Mouse (Mus musculus) megakaryocyte, embryonic 14.5 days (primary cell): Measurements from ENCODE around the gene Gpc5. TPM values are rescaled to one million over a fixed set of nuclear protein-coding genes. Genes with fewer than 3 reads are reported as not detected.

ENCODE experiments used
- H3K27me3 ChIP-seq: replicated peaks from 2 replicates; pipeline ENCODE3; 2012; ENCODE audit warnings: inconsistent platforms
- H3K36me3 ChIP-seq: replicated peaks from 2 replicates; pipeline ENCODE3; 2012; ENCODE audit warnings: low read length, inconsistent platforms, mixed read lengths
- H3K4me1 ChIP-seq: 2 replicates; pipeline ENCODE4 v1.6.1; 2012; ENCODE audit warnings: inconsistent platforms
- H3K4me3 ChIP-seq: replicated peaks from 2 replicates; pipeline ENCODE3; 2012; ENCODE audit warnings: moderate library complexity, mild to moderate bottlenecking, inconsistent platforms
- H3K9me3 ChIP-seq: 2 replicates; pipeline ENCODE4 v1.6.1; 2012; ENCODE audit warnings: inconsistent platforms
- FLI1 ChIP-seq: IDR thresholded peaks from 2 replicates; pipeline ENCODE4 v1.6.1; 2012; ENCODE audit warnings: low read length, inconsistent platforms, mixed read lengths
- GATA1 ChIP-seq: IDR thresholded peaks from 3 replicates; pipeline ENCODE4 v1.6.1; 2012; ENCODE audit warnings: mixed read lengths, low read length, inconsistent platforms, borderline replicate concordance
- polyA plus RNA-seq: library from polyadenylated mRNA; stranded (reverse); fragments of >175 nt; gene quantifications from 2 replicates; pipeline ENCODE4 v1.2.3, GENCODE M21; 2012; ENCODE audit warnings: low replicate concordance; ENCODE audit not compliant: insufficient read depth

Gene Gpc5
- polyA plus RNA-seq, 1 experiment = not detected

DNA sequence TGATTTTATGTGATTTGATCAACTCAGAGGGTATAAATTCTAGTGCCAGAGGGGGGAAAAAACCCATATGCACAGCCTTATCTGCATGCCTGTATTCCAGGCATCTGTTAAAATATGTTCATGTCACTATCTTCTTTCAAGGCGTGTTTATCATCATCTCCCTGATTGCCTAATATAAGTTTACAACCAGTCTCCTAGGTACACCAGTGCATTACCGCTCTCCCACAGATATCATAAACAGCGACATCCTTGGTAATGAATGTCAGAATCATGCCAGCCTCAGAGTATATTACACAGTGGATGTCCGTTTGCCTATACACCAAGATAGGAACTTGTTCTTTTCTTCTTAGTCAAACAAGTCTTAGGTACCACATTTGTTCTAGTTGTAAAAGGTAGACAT lies 1095.0 kb downstream of the Gpc5 start:
- Histone ChIP-seq H3K27me3 (no peaks in the 10 kb centered on the region), H3K4me1 (no peaks in the 10 kb centered on the region), H3K36me3 (no peaks in the 10 kb centered on the region), H3K9me3 (no peaks in the 10 kb centered on the region), H3K4me3 (no peak overlapping the region)
- no peak for TF ChIP-seq GATA1

DNA sequence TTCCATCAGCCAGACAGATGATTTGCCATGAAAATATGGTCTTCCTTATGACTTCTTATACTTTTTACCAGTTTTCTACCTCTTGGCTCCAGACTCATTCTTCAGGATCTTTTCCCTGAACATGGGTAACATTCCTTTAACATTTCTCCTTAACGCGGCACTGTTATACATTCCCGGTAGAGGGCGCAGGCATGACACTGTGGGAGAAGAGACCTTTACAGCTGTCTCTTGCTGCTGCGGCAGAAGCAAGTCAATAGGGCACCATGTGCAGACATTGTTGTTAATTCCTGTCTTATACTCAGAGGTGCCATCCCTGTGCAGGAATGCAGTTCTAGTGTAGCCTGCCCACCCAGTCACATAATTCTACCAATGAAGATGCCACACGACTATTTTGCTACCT lies 1115.0 kb downstream of the Gpc5 start:
- Histone ChIP-seq H3K27me3 (no peaks in the 10 kb centered on the region), H3K4me1 (no peaks in the 10 kb centered on the region), H3K36me3 (no peaks in the 10 kb centered on the region), H3K9me3 (no peaks in the 10 kb centered on the region), H3K4me3 (no peak overlapping the region)
- no peak for TF ChIP-seq FLI1
- no peak for TF ChIP-seq GATA1

DNA sequence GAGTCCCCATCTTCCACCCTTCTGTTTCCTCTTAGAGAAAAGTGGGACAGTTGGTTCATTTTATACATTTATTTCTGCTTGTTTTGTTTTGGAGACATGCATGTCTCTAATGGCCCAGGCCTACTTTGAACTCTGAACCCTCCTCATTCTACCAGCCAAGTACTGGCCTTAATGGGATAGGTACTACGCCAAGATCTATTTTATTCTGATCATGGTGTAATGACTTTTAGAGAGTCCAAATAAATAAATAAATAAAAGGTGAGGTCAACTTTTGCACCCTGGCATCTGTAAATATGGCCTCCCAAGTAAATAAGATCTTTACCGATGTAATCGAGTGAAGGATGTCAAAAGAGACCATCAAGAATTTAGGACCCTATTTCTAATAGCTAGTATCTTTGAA lies 1116.6 kb downstream of the Gpc5 start:
- Histone ChIP-seq H3K4me1 (no peaks in the 10 kb centered on the region), H3K4me3 (no peak overlapping the region), H3K9me3 (no peaks in the 10 kb centered on the region), H3K36me3 (no peaks in the 10 kb centered on the region), H3K27me3 (no peaks in the 10 kb centered on the region)
- TF ChIP-seq GATA1 (no peak), FLI1 (no peak)

DNA sequence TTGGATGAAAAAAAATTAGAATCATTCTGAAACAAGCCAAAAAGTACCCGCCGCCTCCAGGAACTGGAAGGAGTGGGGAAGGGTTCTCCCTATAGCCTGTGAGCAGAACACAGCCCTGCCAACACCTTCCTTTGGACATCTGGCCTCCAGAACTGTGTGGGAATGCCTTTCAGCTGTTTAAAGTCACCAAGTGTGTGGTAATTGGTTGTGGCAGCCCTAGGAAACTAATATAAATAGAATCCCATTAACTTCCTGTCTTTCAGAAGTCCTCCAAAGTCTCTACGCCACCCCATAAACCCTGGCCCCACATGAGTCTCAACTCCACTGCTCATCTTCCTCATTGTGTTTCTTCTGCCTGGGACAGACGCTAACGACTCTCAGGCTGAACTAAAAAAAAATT lies 1117.0 kb downstream of the Gpc5 start:
- Histone ChIP-seq H3K36me3 (no peaks in the 10 kb centered on the region), H3K4me1 (no peaks in the 10 kb centered on the region), H3K4me3 (no peak overlapping the region), H3K27me3 (no peaks in the 10 kb centered on the region), H3K9me3 (no peaks in the 10 kb centered on the region)
- TF ChIP-seq FLI1 (no peak), GATA1 (no peak)

DNA sequence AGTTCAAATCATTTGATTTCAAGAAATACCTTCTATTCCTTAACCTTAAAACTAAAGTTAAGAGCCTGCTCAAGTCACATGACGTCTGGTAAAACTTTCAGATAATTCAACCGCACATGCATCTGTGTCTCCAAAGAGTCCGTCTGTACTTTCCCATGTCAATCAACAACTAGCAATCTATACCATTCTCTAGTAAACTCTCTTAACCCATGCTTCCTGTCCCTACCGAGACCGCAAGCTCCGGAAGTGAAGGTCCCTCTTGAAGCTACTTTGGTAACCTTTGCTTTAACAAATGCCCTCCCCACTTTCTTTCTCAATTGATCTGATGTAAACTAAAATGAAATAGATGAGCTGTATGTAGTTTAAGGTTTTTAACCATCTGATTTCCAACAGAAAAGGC lies 1118.3 kb downstream of the Gpc5 start:
- Histone ChIP-seq H3K27me3 (no peaks in the 10 kb centered on the region), H3K9me3 (no peaks in the 10 kb centered on the region), H3K36me3 (no peaks in the 10 kb centered on the region), H3K4me3 (no peak overlapping the region), H3K4me1 (no peaks in the 10 kb centered on the region)
- TF ChIP-seq GATA1 = no peak
- no peak for TF ChIP-seq FLI1

DNA sequence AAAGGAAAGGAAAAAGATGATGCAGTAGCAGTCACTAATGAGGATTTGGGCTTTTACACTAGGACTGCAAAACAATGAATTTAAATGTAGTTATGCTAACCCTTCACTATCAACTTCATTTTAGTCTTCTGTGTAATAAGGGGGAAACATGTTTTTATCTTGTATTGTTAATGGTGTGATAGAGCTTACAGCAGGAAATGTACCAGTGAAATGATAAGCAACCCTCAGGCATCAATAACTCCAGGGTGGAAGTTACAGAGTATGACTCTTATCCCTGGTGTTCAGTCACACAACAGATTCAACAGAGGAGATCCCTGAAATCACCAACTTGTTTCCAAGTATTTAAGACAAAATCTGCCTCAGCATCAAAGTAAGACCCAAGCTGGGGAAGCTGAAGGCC lies 1120.0 kb downstream of the Gpc5 start:
- no peaks in the 10 kb centered on the region for H3K4me1 ChIP-seq
- no peaks in the 10 kb centered on the region for H3K27me3 ChIP-seq
- H3K36me3 ChIP-seq = no peaks in the 10 kb centered on the region
- no peaks in the 10 kb centered on the region for H3K9me3 ChIP-seq
- no peak overlapping the region for H3K4me3 ChIP-seq
- TF ChIP-seq GATA1 (no peak), FLI1 (no peak)

DNA sequence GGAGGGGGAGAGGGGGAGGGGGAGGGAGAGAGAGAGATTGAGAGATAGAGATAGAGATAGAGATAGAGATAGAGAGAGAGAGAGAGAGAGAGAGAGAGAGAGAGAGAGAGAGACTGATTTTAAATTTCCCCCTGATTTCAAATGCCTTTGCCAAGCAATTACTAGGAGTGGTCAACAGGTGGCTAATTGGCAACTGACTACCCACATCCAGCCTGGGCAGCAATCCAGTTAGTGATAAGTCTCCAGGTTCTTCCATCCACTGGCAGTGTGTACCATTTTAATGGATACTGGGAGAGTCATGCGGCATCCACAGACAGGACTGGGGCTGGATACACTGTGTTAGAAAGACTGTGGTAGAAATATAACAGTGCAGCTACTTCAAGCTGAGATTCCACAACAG lies 1166.1 kb downstream of the Gpc5 start:
- no peaks in the 10 kb centered on the region for H3K9me3 ChIP-seq
- no peaks in the 10 kb centered on the region for H3K4me1 ChIP-seq
- H3K27me3 ChIP-seq = no peaks in the 10 kb centered on the region
- no peak overlapping the region for H3K4me3 ChIP-seq
- TF ChIP-seq GATA1 (no peak), FLI1 (no peak)
- no peaks in the 10 kb centered on the region for H3K36me3 ChIP-seq

DNA sequence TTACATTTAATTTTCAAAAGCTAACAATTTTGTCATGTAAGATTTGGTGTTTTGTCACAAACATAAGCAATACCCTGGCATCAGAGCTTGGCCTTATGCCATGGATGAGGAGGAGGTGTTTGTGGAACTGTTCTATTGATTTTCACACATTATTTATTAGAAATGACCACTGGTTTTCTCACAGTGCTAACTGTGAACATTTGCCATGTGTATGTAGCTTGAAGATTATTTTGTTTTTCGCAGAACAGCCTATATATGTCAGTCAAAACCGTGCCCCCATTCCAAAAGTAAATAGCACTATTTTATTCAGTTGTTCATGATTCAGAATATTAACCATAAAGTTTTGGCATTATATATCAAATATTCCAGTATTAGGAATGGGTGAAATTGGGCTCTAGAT lies 1216.5 kb downstream of the Gpc5 start:
- Histone ChIP-seq H3K9me3 (no peaks in the 10 kb centered on the region; the same call in 1 of the 2 replicates), H3K27me3 (no peaks in the 10 kb centered on the region), H3K4me1 (no peaks in the 10 kb centered on the region), H3K36me3 (no peaks in the 10 kb centered on the region), H3K4me3 (no peak overlapping the region)
- no peak for TF ChIP-seq FLI1
- TF ChIP-seq GATA1 = no peak

DNA sequence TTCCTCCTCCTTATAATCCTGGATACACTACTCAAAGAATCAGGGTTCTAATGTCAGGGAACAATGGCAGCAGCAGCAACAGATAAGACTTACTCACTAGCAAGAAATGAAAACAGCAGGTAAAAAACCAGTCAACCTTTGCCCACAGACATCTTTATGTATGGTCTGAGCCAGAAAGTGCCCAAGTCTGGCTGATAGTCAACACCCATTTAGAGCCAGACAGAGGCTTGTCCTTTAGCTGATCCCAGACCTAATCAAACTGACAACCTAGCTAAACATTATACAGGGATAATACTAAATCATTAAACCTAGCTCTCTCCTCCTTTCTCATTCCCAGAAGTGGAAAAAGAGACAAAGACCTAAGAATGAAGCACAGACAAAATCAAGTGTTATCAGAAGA lies 1225.5 kb downstream of the Gpc5 start:
- H3K4me1 ChIP-seq = no peaks in the 10 kb centered on the region
- TF ChIP-seq FLI1 (no peak), GATA1 (no peak)
- H3K36me3 ChIP-seq = no peaks in the 10 kb centered on the region
- no peaks in the 10 kb centered on the region for H3K9me3 ChIP-seq
- no peaks in the 10 kb centered on the region for H3K27me3 ChIP-seq
- H3K4me3 ChIP-seq = no peak overlapping the region

DNA sequence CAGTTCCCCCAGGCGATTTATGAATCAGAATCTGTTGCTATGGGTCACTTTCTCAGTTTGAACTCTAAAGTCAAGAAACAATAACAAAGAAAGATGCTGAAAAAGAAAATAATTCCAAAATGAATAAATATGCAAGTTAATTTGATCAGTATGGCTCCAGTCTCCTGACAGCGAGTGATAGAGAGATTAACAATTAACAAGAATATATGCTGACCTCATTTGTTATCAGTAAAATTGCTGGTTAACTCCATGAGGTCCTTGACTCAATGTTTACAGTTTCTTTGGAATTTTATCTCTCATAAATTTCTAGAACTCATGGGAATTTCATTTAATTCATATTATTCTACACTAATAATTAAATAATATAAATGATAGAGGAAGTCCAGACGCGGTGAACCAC lies 1244.2 kb downstream of the Gpc5 start:
- no peaks in the 10 kb centered on the region for H3K4me1 ChIP-seq
- H3K36me3 ChIP-seq = no peaks in the 10 kb centered on the region
- TF ChIP-seq GATA1 = no peak
- TF ChIP-seq FLI1 = no peak
- peaks cover 4% of the 10 kb centered on the region; the same call in 1 of the 2 replicates for H3K9me3 ChIP-seq
- no peak overlapping the region for H3K4me3 ChIP-seq
- H3K27me3 ChIP-seq = no peaks in the 10 kb centered on the region

DNA sequence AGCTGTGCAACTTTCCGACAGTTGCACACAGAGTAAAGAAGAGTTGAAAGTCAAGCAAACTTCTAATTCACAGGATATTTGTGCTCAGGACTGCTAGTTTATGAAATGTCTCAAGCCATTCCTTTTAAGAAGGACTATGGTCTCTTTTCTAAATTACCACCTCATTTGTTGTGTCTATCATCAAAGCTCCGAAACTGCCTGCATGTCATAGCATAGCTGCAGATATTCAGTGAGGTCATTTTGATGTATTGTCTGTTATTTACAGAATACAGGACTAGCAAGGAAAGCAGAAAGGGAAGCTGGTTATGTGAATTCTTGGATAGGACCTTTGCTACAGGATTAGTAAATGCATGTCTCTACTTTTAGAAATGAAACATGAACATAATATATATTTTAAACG lies 1246.4 kb downstream of the Gpc5 start:
- peaks cover 4% of the 10 kb centered on the region; the same call in 1 of the 2 replicates for H3K9me3 ChIP-seq
- no peak for TF ChIP-seq GATA1
- TF ChIP-seq FLI1 = no peak
- H3K36me3 ChIP-seq = no peaks in the 10 kb centered on the region
- H3K4me3 ChIP-seq = no peak overlapping the region
- no peaks in the 10 kb centered on the region for H3K4me1 ChIP-seq
- no peaks in the 10 kb centered on the region for H3K27me3 ChIP-seq
